Mouse (Mus musculus): ENCODE measurements around the gene Fbxo28. TPM values are rescaled to one million over a fixed set of nuclear protein-coding genes. Genes with fewer than 3 reads are reported as not detected.
A peak's percentile ranks its signal among the peaks of the same experiment; 100 is the strongest.

Fbxo28 gene
- polyA plus RNA-seq, 1 experiment from 2014 or later = 26.1 TPM

DNA sequence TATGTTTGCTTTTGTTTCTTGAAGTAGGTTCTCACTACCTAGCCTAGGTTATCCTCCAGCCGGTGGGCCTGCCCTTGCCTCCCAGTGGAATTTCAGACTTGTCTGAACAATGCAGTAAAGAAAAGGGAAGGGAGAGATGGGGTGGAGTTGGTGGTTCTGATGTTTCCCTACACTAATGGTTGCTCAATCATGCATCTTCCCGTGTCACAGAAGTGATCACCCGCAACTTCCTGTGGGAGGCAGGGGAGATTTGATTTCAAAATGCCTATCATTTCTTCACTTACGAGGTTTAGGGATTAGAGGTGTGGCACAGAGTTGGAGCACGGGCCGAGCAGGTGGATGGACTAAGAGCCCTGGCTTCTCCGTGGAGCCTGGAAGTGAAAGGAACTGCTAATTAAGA lies 58.2 kb downstream of the Fbxo28 start:
- H3K4me3 ChIP-seq = peak overlapping the region; percentile 68; the same call in 1 of the 2 replicates
- H3K4me2 ChIP-seq (replicated peaks) = peak overlapping the region; percentile 76
- no peak overlapping the region for H3K9ac ChIP-seq
- peaks cover 22% of the 10 kb centered on the region for H3K4me1 ChIP-seq
- ATAC-seq (ENCODE audit: insufficient number of reproducible peaks, insufficient read depth, low FRiP score, low TSS enrichment) = no peak
- no peaks in the 10 kb centered on the region for H3K9me3 ChIP-seq
- no peaks in the 10 kb centered on the region for H3K27me3 ChIP-seq
- H3K27ac ChIP-seq = no peak overlapping the region
- H3K36me3 ChIP-seq = peaks cover 10% of the 10 kb centered on the region
- 45% methylated on average over 7 of the region's 7 CpGs for WGBS

DNA sequence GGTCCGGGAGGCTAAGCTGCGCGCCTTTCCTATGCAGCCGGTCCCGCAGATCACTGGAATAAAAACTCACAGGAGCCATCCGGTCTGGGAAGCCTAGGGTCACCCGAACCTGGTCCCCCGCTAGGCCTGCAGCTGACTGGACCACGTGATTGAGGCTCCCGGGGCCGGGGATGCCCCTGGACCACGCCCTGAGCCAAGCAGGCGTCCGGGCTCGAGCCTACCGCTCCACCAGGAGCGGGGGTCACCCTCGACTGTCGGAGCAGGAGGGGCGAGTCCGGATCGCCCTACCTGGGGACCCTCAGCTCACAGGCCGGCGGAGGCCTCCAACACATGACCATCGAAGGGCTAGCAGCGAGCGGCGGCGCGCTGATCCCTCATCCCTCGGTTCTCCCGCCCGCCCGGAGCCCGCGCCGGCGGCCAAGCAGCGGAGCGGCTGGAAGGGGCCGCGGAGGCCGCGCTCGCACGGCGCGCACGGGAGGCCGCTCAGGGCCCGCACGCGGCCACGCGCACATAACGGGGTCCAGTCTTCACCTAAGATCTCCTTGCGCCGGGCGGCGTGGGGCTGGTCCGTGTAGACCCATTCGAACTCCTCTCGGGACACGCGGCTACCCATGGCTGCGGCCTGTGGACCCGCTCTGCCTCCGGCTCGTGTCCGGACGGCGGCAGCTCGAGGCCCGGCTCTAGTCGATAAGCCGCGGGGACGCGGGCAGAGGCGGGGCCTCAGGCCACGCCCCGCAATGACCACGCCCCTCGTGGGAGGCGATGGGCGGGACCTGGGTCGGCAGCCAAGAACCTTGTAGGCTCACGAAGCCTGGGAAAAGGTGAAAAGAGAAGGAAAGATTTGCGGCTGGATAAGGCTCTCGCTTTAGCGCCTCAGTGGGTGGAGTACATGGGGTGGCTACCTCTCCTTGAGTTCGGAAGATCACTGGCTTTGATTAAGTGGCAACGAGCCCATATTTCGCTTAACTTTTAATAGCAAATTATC lies 59.0 kb downstream of the Fbxo28 start, which contains the start of gene Degs1:
Gene Degs1, minus strand, starts transcription at position 714 of the 985 bp plus-strand sequence.
- under 1% methylated on average over 94 of the region's 94 CpGs for WGBS
- H3K4me3 ChIP-seq = peak within 1 kb of the TSS; percentile 68
- H3K9ac ChIP-seq = peak within 1 kb of the TSS; percentile 82
- peak; percentile 84 for ATAC-seq (ENCODE audit: insufficient number of reproducible peaks, insufficient read depth, low FRiP score, low TSS enrichment)
- no peaks in the 10 kb centered on the region for H3K27me3 ChIP-seq
- peaks cover 18% of the 10 kb centered on the region for H3K36me3 ChIP-seq
- H3K4me2 ChIP-seq (replicated peaks) = peak within 1 kb of the TSS; percentile 76
- H3K27ac ChIP-seq = peak within 1 kb of the TSS; percentile 84
- H3K9me3 ChIP-seq = no peaks in the 10 kb centered on the region
- peaks cover 22% of the 10 kb centered on the region for H3K4me1 ChIP-seq

DNA sequence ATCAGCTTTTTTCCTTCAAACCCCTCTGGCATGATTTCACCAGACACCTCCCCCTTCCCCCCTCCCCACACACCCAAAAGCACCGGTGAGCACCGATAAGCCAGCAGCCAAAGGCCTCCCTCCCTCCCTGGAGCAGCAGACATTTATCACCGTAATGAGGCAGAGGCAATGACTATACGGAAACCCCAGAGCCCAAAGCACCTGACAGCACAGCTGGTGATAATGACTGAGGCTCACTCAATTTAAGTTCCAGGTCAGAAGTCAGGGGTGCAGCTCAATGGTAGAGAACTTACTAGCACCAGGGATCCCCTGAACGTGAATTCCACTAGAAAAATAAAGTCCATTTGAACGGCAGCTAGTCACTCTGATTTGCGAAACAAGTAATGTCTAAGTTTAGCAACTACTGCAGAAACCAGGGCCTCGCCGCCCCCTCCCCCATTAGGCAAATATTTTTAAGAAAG lies 60.1 kb downstream of the Fbxo28 start:
- Histone ChIP-seq H3K27ac (no peak overlapping the region), H3K9ac (no peak overlapping the region), H3K4me1 (peaks cover 22% of the 10 kb centered on the region), H3K36me3 (peaks cover 26% of the 10 kb centered on the region), H3K9me3 (no peaks in the 10 kb centered on the region), H3K4me2 (replicated peaks) (peak overlapping the region; percentile 76), H3K27me3 (no peaks in the 10 kb centered on the region), H3K4me3 (peak overlapping the region; percentile 68)
- no peak for ATAC-seq (ENCODE audit: insufficient number of reproducible peaks, insufficient read depth, low FRiP score, low TSS enrichment)
- 16% methylated on average over 9 of the region's 9 CpGs for WGBS

DNA sequence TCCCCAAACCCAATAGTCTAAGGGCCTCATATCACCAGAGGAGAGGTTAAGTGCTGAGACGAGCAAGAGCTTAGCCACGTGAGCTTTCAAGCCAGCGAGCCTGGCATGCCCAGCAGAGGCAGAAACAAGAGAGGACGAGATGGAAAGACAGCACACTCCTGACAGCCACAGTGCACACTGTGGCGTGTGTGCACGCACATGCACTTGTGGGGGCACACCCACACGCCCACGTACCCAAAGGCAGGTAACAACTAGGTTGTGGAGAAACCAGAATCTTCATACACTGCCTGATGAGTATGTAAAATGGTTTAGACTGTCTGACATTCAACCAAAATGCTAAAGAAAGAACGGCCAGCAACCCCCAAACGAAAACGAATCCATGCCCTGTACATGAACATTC lies 60.9 kb downstream of the Fbxo28 start:
- Histone ChIP-seq H3K9ac (no peak overlapping the region), H3K9me3 (no peaks in the 10 kb centered on the region)
- whole genome bisulfite sequencing = 41% methylated on average over 11 of the region's 11 CpGs

GRCm38 (mm10) chr1:182280046-182280445 lies 61.4 kb downstream of the Fbxo28 start:
- peaks cover 35% of the 10 kb centered on the region for H3K36me3 ChIP-seq
- ATAC-seq (ENCODE audit: insufficient number of reproducible peaks, insufficient read depth, low FRiP score, low TSS enrichment) = no peak
- 74% methylated on average over 6 of the region's 6 CpGs for WGBS
- no peak overlapping the region for H3K4me3 ChIP-seq
- peak overlapping the region; percentile 76; the same call in 1 of the 2 replicates for H3K4me2 ChIP-seq (replicated peaks)
- H3K27me3 ChIP-seq = no peaks in the 10 kb centered on the region
- peaks cover 22% of the 10 kb centered on the region for H3K4me1 ChIP-seq
- no peak overlapping the region for H3K27ac ChIP-seq
- no peak overlapping the region for H3K9ac ChIP-seq
- no peaks in the 10 kb centered on the region for H3K9me3 ChIP-seq

More for the DNA sequence above, 60.9 kb downstream of the Fbxo28 start:
- no peak for ATAC-seq (ENCODE audit: insufficient number of reproducible peaks, insufficient read depth, low FRiP score, low TSS enrichment)
- peak overlapping the region; percentile 76 for H3K4me2 ChIP-seq (replicated peaks)
- peaks cover 22% of the 10 kb centered on the region for H3K4me1 ChIP-seq
- H3K27me3 ChIP-seq = no peaks in the 10 kb centered on the region
- H3K4me3 ChIP-seq = peak overlapping the region; percentile 68
- peaks cover 30% of the 10 kb centered on the region for H3K36me3 ChIP-seq
- no peak overlapping the region for H3K27ac ChIP-seq

GRCm38 (mm10) chr1:182279436-182279835 lies 62.0 kb downstream of the Fbxo28 start:
- 84% methylated on average over 4 of the region's 4 CpGs for WGBS
- H3K9me3 ChIP-seq = no peaks in the 10 kb centered on the region
- no peak overlapping the region for H3K9ac ChIP-seq
- H3K4me2 ChIP-seq (replicated peaks) = no peak overlapping the region
- H3K27me3 ChIP-seq = no peaks in the 10 kb centered on the region
- no peak overlapping the region for H3K4me3 ChIP-seq
- no peak overlapping the region for H3K27ac ChIP-seq
- peaks cover 38% of the 10 kb centered on the region for H3K36me3 ChIP-seq
- peaks cover 22% of the 10 kb centered on the region for H3K4me1 ChIP-seq
- no peak for ATAC-seq (ENCODE audit: insufficient number of reproducible peaks, insufficient read depth, low FRiP score, low TSS enrichment)

DNA sequence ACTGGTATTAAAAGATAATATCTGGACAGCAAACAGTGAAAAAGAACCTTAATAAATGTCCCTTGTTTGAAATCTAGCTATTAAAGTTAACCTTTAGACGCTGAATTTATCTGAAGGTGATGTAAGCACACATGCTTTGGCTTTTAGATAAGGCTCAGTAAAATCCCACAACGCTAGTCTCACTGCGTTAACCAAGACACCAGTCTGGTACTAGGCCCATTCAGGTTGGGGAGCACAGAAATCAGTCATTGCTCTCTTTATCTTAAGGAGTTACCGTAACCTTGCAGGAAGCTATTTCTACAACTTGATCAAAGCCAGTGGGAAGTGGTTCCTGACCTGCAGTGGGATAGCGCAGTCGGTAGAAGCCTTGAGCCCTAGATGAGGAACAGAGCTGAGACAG lies 66.3 kb downstream of the Fbxo28 start:
- no peak overlapping the region for H3K9ac ChIP-seq
- peaks cover 52% of the 10 kb centered on the region for H3K36me3 ChIP-seq
- 93% methylated on average over 6 of the region's 6 CpGs for WGBS
- no peak overlapping the region for H3K4me2 ChIP-seq (replicated peaks)
- H3K9me3 ChIP-seq = no peaks in the 10 kb centered on the region
- no peaks in the 10 kb centered on the region for H3K27me3 ChIP-seq
- no peak for ATAC-seq (ENCODE audit: insufficient number of reproducible peaks, insufficient read depth, low FRiP score, low TSS enrichment)
- no peak overlapping the region for H3K4me3 ChIP-seq
- no peak overlapping the region for H3K27ac ChIP-seq
- peaks cover 2% of the 10 kb centered on the region for H3K4me1 ChIP-seq

DNA sequence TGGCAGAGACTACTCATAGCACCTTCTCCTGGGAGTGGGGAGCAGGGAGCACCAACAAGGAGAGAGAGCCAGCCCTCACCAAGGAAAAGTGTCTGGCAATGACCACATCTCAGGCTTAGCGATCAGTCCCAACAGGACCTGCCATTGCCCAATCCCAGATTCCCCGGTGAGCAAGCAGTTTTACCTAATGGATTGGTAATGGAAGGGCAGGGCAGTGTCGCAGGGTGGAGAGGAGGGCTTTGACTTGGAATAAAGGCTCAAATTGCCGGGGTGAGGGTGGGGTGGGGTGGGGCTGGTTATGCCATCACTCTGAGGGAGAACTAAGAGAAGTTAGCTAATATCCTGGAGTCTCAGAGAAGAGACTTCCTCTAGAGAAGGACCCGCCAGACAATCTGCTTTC lies 69.8 kb downstream of the Fbxo28 start:
- WGBS = 83% methylated on average over 5 of the region's 5 CpGs
- H3K27ac ChIP-seq = no peak overlapping the region
- H3K36me3 ChIP-seq = peaks cover 27% of the 10 kb centered on the region
- H3K4me3 ChIP-seq = no peak overlapping the region
- no peak overlapping the region for H3K9ac ChIP-seq
- H3K27me3 ChIP-seq = no peaks in the 10 kb centered on the region
- H3K9me3 ChIP-seq = no peaks in the 10 kb centered on the region
- ATAC-seq (ENCODE audit: insufficient number of reproducible peaks, insufficient read depth, low FRiP score, low TSS enrichment) = no peak
- H3K4me2 ChIP-seq (replicated peaks) = no peak overlapping the region
- H3K4me1 ChIP-seq = no peaks in the 10 kb centered on the region

GRCm38 (mm10) chr1:182271130-182271529 lies 70.3 kb downstream of the Fbxo28 start:
- Histone ChIP-seq H3K4me2 (replicated peaks) (no peak overlapping the region), H3K36me3 (peaks cover 26% of the 10 kb centered on the region), H3K27me3 (no peaks in the 10 kb centered on the region), H3K9me3 (no peaks in the 10 kb centered on the region), H3K4me1 (no peaks in the 10 kb centered on the region), H3K9ac (no peak overlapping the region), H3K27ac (no peak overlapping the region), H3K4me3 (no peak overlapping the region)
- WGBS = 81% methylated on average over 5 of the region's 5 CpGs
- no peak for ATAC-seq (ENCODE audit: insufficient number of reproducible peaks, insufficient read depth, low FRiP score, low TSS enrichment)

DNA sequence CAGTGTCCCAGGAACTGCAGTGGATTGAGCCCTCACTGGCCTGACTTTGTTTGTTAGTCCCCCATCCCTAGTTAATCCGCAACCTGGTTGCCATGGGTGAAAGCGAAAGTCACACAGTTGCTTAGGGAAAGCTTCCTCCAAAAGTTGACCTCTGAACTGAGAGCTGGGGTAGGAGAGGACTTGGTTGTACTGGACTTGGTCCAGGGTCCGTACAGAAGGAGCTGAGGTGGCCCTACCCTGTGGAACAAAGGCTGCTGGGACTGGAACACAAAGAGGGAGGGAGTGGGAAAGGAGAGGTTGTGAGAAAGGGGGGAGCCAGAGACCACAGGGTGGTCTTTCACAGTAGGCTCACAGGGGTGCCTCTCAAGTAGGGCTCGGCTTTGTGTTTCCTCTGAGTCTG lies 73.1 kb downstream of the Fbxo28 start:
- ATAC-seq (ENCODE audit: insufficient number of reproducible peaks, insufficient read depth, low FRiP score, low TSS enrichment) = no peak
- Histone ChIP-seq H3K9me3 (no peaks in the 10 kb centered on the region), H3K9ac (no peak overlapping the region), H3K4me3 (no peak overlapping the region), H3K36me3 (peaks cover 7% of the 10 kb centered on the region), H3K27me3 (no peaks in the 10 kb centered on the region), H3K27ac (no peak overlapping the region), H3K4me2 (replicated peaks) (no peak overlapping the region), H3K4me1 (no peaks in the 10 kb centered on the region)
- 66% methylated on average over 4 of the region's 4 CpGs for WGBS

DNA sequence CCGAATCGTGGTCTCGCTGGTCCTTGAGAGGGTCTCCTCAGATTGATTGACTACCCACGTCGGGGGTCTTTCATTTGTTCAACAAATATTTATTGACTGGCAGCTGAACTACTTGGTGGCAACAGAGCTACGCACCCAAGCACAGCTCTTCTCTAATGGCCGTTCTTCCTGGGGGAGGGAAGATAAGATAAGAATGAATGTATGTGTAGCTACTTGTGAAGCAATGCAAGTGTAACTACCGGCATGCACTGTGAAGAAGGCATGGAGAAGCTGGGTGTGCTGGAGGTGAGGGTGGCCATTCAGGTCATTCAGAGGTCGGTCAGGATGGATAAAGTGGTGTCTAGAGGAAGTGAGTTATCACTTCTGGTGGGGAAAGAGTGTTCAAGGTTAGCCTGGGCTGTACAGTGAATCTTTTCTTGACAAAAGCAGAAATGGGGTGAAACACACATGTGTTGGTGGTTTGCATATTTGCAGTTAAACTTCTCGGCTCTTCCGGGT lies 75.4 kb downstream of the Fbxo28 start:
- ATAC-seq (ENCODE audit: insufficient number of reproducible peaks, insufficient read depth, low FRiP score, low TSS enrichment) = no peak
- Histone ChIP-seq H3K9me3 (no peaks in the 10 kb centered on the region), H3K36me3 (no peaks in the 10 kb centered on the region), H3K4me2 (replicated peaks) (no peak overlapping the region), H3K4me1 (no peaks in the 10 kb centered on the region), H3K9ac (no peak overlapping the region), H3K27me3 (no peaks in the 10 kb centered on the region), H3K27ac (no peak overlapping the region), H3K4me3 (no peak overlapping the region)
- WGBS = 90% methylated on average over 11 of the region's 11 CpGs
